Mouse (Mus musculus): ENCODE measurements around the gene Il3.

DNA sequence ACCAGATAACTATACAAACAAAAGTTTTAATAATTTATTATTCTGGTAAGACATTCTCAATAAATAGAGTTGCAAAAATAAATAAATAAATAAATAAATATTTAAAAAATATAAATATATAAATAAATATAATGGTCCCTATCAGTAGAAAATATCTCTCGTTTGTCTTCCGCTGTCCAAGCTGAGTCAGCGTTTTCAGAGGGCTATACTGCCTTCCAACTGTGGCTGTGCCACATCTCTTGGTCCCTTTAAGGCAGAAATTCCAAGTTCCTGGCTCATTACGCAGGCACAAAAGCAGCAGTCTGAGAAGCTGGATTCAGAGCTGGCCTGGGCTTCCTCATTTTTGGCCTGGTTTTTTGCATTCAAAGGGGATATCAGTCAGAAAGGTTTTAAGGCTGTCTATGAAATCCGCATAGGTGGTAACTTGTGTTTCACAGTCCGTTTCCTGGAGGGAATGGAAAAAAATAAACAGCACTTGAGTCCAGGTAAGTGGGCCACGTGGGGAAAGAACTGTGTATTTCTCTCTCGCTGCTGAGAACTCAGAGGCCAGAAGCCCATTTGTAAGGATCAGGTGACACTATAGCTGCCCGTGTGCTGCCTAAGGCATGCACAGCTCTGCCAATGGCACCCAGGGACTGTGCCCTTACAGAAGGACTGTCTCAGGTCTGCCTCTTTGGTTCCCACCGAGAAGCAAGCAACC is 19.7 kb downstream of the Il3 start:
- TF ChIP-seq CTCF (IDR thresholded peaks at IDR 0.05) (no peak), EP300 (IDR thresholded peaks at IDR 0.05) (peak; percentile 42; the same call in 1 of the 2 replicates)
